Mouse (Mus musculus) limb, embryonic 12.5 days (tissue): ENCODE data around the gene Cyp2j6. TPM values are rescaled to one million over a fixed set of nuclear protein-coding genes. Genes with fewer than 3 reads are reported as not detected.
"Not testable (repeated sequence)": the region's sequence is repeated elsewhere in the genome, so short reads cannot be mapped to it uniquely, and the experiment has no call there.

Source experiments
- ATAC-seq: fragments of 200-750 bp; cut with Nextera tagmentation; 2 replicates; pipeline ENCODE4 v1.8.0; 2017; ENCODE audit warnings: low read depth, moderate TSS enrichment; ENCODE audit not compliant: insufficient number of reproducible peaks, insufficient read depth, low FRiP score, low TSS enrichment
- H3K27ac ChIP-seq: fragments of 300-500 bp; sonication (generic); 2 replicates; pipeline ENCODE4 v1.5.1; 2016; ENCODE audit warnings: mild to moderate bottlenecking, moderate library complexity
- H3K27me3 ChIP-seq: fragments of 300-500 bp; sonication (generic); 2 replicates; pipeline ENCODE4 v1.6.1; 2016; ENCODE audit warnings: mild to moderate bottlenecking, moderate library complexity
- H3K36me3 ChIP-seq: fragments of 300-500 bp; sonication (generic); 2 replicates; pipeline ENCODE4 v1.6.1; 2016; ENCODE audit warnings: mild to moderate bottlenecking, moderate library complexity
- H3K4me1 ChIP-seq: fragments of 300-500 bp; sonication (generic); replicated peaks from 2 replicates; pipeline ENCODE4 v1.6.1; 2016
- H3K4me2 ChIP-seq: fragments of 300-500 bp; sonication (generic); 2 replicates; pipeline ENCODE4 v1.6.1; 2016; ENCODE audit warnings: mild to moderate bottlenecking, moderate library complexity
- H3K4me3 ChIP-seq: fragments of 300-500 bp; sonication (generic); replicated peaks from 2 replicates; pipeline ENCODE4 v1.5.1; 2016; ENCODE audit warnings: mild to moderate bottlenecking
- H3K9ac ChIP-seq: fragments of 300-500 bp; sonication (generic); replicated peaks from 2 replicates; pipeline ENCODE4 v1.6.1; 2016; ENCODE audit warnings: mild to moderate bottlenecking, moderate library complexity
- H3K9me3 ChIP-seq: fragments of 300-500 bp; sonication (generic); 2 replicates; pipeline ENCODE4 v1.6.1; 2016; ENCODE audit warnings: mild to moderate bottlenecking, moderate library complexity
- WGBS: fragments of 180-500 bp; shearing (Covaris S2); methylation state at CpG from one replicate; pipeline ENCODE4 v1.1.7; 2016; 5-methylcytosine and 5-hydroxymethylcytosine counted together
- polyA plus RNA-seq: library from polyadenylated mRNA; unstranded; fragments of >200 nt; fragmentation: Nextera tagmentation; extraction: Ambion mirVana; gene quantifications from 2 replicates; pipeline ENCODE4 v1.2.1, GENCODE M21; 2016

Cyp2j6 gene
- 7.3 and 7.6 TPM in 2 replicates for polyA plus RNA-seq

DNA sequence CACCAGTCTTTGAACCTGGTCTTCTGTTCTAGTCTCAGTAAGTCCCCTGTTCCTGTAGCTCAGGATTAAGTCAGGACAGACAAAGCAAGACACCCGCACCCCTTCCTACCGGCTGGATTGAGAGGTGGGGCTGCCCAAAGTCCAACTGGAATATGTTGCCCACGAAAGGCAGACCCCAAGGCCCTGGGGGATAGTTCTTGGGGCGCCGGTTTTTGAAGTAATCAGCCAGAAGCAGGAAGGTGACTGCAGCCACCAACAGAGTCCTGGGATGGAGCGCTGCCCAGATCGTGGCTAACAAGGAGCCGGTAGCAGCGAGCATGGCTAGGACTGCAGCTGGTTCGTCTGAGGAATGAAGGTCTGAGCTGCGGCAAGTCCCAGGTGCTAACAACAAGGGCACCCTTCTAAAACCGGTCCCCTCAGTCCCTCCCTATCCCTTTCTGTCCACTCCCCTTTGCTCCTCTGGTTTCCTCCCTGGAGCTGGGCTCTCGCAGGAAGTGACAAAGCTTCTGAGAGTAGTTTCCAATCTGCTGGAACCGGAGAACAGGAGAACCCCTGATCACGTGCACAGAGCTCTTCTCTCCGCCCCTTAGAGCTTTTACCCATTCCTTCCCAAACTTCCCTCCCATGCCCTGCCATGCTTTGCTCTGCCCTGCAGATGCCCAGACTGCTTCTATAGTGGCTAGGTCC, at the start of gene Cyp2j6:
Gene Cyp2j6, minus strand, starts transcription at position 529 of the 687 bp plus-strand sequence.
- Histone ChIP-seq H3K4me2 (peak within 1 kb of the TSS; percentile 70), H3K4me1 (peaks cover 3% of the 10 kb centered on the region; the same call in 1 of the 2 replicates), H3K27me3 (no peaks in the 10 kb centered on the region), H3K4me3 (peak within 1 kb of the TSS; percentile 59), H3K9me3 (no peaks in the 10 kb centered on the region), H3K36me3 (no peaks in the 10 kb centered on the region), H3K9ac (peak within 1 kb of the TSS; percentile 68), H3K27ac (peak within 1 kb of the TSS; percentile 75)
- ATAC-seq, result peak; percentile 94
- 2% methylated on average over 16 of the region's 16 CpGs for WGBS

DNA sequence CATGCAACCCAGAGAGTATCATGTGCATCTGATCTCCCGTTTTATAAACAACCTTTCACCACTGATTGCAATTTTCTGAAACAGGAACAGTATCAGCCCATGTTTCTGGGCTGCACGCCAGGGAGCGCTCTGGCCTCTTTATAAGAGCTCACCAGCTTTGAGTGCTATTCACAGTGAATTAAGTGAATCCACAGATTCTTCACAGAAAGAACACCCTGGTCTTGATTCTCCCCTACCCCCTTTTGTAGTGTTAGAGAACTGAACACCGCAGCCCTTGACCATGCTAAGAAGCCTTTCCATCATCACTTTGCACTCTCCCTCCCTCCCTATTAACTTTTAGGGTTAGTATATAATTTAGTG, 38.3 kb upstream of the Cyp2j6 start:
- peak; percentile 76 for ATAC-seq
- H3K9ac ChIP-seq, result no peak overlapping the region
- H3K4me2 ChIP-seq, result peak overlapping the region; percentile 61
- 48% methylated on average over 4 of the region's 4 CpGs for WGBS
- no peaks in the 10 kb centered on the region for H3K36me3 ChIP-seq
- H3K27ac ChIP-seq, result no peak overlapping the region
- peak overlapping the region; percentile 39 for H3K4me3 ChIP-seq
- H3K4me1 ChIP-seq, result peaks cover 4% of the 10 kb centered on the region; the same call in 1 of the 2 replicates
- no peaks in the 10 kb centered on the region for H3K9me3 ChIP-seq
- H3K27me3 ChIP-seq, result no peaks in the 10 kb centered on the region

DNA sequence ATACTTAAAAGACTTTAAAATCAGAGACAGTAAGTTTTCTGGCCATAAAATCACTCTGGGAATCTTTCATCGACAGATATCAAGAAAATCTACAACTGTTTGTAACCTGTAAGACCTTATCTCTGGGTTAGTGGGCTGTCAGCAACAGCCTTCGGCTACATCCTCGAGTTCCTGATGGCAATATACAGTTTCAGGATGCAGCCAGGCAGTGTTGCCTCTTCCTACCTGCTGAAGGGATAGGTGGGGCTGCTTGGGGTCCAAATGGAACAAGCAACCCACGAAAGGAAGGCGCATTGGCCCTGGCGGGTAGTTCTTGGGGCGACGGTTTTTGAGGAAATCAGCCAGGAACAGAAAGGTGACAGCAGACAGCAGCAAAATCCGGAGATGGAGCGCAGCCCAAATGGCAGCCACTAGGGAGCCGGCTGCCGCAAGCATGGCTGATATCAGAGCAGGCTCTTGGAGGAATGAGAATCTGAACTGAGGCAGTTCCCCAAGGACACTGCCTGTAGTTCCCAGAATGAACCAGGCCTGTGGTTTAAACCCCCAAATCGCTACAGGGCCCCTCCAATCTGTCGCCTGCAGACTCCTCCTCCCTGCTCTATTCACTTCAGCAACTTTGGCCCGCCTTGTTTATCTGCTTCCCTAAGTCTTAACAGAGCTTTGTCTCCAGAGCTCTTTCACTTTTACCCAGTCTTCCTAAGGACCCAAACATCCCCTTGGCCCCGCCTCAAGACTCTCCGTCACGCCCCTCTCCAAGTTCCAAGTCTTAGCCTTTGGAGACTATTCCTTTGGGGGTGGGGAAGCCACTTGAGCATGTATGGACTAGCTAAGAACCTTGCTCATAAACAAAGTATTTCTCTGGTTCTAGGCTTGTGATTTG, 37.7 kb upstream of the Cyp2j6 start, which contains the start of gene Cyp2j9:
Gene Cyp2j9, minus strand, starts transcription at position 668 of the 880 bp plus-strand sequence.
- ATAC-seq, result peak; percentile 73; the same call in 1 of the 2 replicates
- Histone ChIP-seq H3K4me3 (peak within 1 kb of the TSS; percentile 39), H3K4me2 (peak within 1 kb of the TSS; percentile 61), H3K27me3 (no peaks in the 10 kb centered on the region), H3K36me3 (no peaks in the 10 kb centered on the region), H3K27ac (no peak within 1 kb of the TSS), H3K9ac (peak within 1 kb of the TSS; percentile 40), H3K9me3 (no peaks in the 10 kb centered on the region), H3K4me1 (peaks cover 4% of the 10 kb centered on the region; the same call in 1 of the 2 replicates)
- 8% methylated on average over 18 of the region's 18 CpGs for WGBS

DNA sequence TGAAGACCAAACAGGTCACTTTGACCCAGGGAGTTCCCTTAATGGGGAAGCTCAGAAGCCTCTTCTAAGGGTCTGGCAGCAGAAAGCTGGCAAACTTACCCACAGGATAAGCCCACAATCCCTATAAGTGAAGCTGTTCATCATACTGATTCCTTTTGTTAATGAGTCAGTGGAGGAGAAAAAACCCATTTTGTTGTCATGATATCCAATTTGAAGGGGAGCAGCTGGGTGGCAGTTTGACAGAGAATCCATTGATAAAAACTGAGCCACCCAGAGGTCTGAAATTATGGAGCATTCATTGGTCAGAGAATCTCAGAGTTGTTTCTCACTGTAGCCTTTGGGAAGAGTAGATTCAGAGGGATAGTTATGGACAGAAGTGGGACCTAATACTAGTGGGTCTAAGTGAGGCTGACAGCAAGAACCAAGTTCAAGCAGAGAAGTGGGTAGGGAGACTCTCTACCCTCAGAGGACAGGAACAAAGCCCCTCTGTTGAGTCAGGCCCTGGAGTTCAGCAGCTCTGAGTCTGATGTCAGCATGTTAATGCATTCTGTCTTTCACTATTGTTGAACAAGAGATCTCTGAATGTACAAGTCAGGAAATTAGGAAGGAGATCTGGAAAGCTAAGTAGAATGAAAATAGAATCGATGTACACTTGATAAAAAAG, 28.1 kb upstream of the Cyp2j6 start:
- Histone ChIP-seq H3K36me3 (no peaks in the 10 kb centered on the region), H3K4me2 (no peak overlapping the region), H3K9ac (no peak overlapping the region), H3K27ac (no peak overlapping the region), H3K9me3 (no peaks in the 10 kb centered on the region), H3K4me1 (no peaks in the 10 kb centered on the region), H3K27me3 (no peaks in the 10 kb centered on the region), H3K4me3 (no peak overlapping the region)
- WGBS, result 90% methylated on average over 1 of the region's 1 CpGs
- ATAC-seq, result no peak

DNA sequence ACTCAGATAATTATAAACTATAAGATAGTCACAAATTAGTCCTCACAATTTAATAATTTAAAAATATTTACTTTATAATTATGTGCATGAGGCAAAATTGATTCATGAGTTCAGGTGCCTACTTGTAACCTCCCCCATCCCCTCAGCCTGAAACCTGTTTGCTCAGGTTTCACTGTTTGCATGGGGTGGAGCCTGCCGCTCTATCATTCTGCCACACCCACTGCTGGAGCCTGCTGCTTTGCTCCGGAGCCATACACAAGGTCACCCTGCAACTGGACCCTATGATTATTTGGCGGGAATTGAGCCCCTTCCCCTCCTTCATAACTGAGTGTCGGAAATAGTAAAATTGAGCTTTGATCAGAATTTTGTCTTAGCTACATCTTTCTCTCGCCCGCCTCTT, 26.9 kb upstream of the Cyp2j6 start:
- not testable (repeated sequence) for H3K27ac ChIP-seq, H3K9me3 ChIP-seq, H3K27me3 ChIP-seq, ATAC-seq, H3K4me2 ChIP-seq, H3K4me3 ChIP-seq, H3K9ac ChIP-seq, H3K4me1 ChIP-seq, H3K36me3 ChIP-seq
- 49% methylated on average over 6 of the region's 6 CpGs for WGBS

DNA sequence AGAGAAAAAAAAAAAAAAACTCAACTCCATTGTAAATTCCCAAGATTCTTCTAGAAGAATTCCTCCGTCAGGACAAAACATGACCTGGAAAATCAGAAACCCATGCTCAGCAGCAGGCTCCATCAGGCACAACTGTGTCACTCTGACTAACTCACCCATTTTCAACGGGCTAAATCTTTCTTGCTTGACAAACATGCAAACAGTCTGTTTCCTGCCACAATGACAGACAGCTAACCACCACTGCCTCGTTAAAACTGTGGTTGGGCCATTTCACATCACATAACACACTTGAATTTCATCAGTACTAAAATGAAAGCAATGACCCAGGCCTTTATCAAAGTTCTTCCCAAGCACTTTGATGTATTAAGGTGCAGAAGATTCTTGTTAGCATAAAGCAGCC, 16.0 kb upstream of the Cyp2j6 start:
- no peaks in the 10 kb centered on the region for H3K27me3 ChIP-seq
- no peak overlapping the region for H3K4me3 ChIP-seq
- H3K4me1 ChIP-seq, result no peaks in the 10 kb centered on the region
- no peak for ATAC-seq
- WGBS, result 59% methylated on average over 3 of the region's 3 CpGs
- no peaks in the 10 kb centered on the region for H3K9me3 ChIP-seq
- no peak overlapping the region for H3K4me2 ChIP-seq
- no peaks in the 10 kb centered on the region for H3K36me3 ChIP-seq
- H3K27ac ChIP-seq, result no peak overlapping the region
- H3K9ac ChIP-seq, result no peak overlapping the region

DNA sequence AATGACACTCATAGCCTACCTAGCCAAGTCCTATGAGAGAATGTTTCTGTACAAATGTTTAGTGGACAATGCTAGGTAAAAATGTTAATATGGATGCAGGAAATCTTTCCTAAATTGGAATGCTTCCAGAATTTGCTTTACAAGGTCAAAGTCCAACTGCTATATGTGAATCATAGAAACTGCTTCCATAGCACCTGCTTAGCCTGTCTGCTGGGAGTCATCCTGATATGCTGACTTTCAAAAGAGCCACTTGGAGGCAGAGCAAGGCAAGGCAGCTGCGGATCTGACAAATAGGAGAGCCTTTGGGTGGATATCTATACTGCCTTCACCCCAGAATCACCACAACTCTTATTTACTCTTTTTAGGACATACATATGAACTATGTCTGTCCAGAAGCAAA, 14.5 kb upstream of the Cyp2j6 start:
- Histone ChIP-seq H3K4me2 (no peak overlapping the region), H3K9me3 (no peaks in the 10 kb centered on the region), H3K27ac (no peak overlapping the region), H3K9ac (no peak overlapping the region), H3K4me1 (no peaks in the 10 kb centered on the region), H3K27me3 (no peaks in the 10 kb centered on the region), H3K4me3 (no peak overlapping the region), H3K36me3 (no peaks in the 10 kb centered on the region)
- 82% methylated on average over 1 of the region's 1 CpGs for WGBS
- ATAC-seq, result no peak

DNA sequence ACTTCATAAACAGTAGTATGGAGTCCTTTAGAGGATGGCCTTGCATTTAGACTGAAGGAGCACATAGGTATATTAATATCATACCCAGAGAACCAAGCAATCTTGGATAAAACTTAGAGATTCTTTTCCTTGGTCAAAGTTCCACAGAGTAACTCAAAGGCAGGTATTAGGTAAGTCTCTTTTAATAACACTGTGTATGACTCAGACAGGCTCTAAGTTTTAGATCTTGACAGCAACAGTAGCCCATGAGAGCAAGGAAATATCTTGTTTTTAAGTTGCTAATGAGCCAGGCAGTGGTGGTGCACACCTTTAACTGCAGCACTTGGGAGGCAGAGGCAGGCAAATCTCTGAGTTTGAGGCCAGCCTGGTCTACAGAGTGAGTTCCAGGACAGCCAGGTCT, 12.3 kb upstream of the Cyp2j6 start:
- no peak overlapping the region for H3K4me2 ChIP-seq
- no peak for ATAC-seq

DNA sequence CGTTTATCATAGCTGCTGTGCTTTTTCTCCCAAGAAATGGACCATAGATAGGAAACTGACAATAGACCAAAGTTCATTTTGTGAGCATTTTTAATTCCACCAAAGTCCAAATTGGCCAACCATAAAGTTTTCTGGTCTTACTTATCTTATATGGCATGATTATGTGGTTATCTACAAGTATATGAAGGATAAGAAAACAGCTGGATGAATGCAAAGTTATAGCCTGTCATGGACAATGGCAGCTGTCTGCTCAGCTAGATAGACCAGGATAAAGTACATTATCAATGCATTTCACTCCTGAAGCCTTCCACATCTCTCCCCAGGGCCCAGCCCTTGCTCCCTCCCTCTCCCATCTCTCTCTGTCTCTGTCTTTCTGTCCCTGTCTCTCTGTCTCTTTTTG, 7.0 kb upstream of the Cyp2j6 start:
- no peak overlapping the region for H3K4me3 ChIP-seq
- H3K4me2 ChIP-seq, result no peak overlapping the region
- H3K27me3 ChIP-seq, result no peaks in the 10 kb centered on the region
- WGBS, result 90% methylated on average over 1 of the region's 1 CpGs
- no peak overlapping the region for H3K27ac ChIP-seq
- ATAC-seq, result no peak
- no peaks in the 10 kb centered on the region for H3K4me1 ChIP-seq
- H3K36me3 ChIP-seq, result no peaks in the 10 kb centered on the region
- H3K9me3 ChIP-seq, result no peaks in the 10 kb centered on the region
- H3K9ac ChIP-seq, result no peak overlapping the region

More for the DNA sequence above, 12.3 kb upstream of the Cyp2j6 start:
- no peaks in the 10 kb centered on the region for H3K4me1 ChIP-seq
- no peak overlapping the region for H3K4me3 ChIP-seq
- no peak overlapping the region for H3K27ac ChIP-seq
- H3K9me3 ChIP-seq, result no peaks in the 10 kb centered on the region
- H3K9ac ChIP-seq, result no peak overlapping the region
- H3K27me3 ChIP-seq, result no peaks in the 10 kb centered on the region
- no peaks in the 10 kb centered on the region for H3K36me3 ChIP-seq

DNA sequence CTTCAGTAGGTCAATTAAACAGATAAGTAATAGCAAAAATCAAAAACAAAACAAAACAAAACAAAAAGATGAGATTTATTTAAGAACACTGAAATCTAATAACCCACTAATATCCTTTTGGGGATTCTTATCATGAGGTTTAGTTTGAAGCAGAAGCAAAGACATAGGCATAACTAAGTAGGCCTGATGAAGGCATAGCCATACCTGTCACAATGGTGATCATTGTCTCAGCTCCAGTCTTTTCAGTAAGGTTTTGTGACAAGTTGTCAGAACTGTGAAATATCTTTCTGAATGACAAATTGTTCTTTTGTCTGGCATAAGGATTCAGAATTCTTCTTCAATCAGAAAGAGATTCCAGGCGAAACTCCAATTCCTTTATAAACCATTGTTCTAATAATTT, 6.3 kb upstream of the Cyp2j6 start:
- H3K27me3 ChIP-seq, result no peaks in the 10 kb centered on the region
- H3K4me1 ChIP-seq, result no peaks in the 10 kb centered on the region
- H3K4me3 ChIP-seq, result no peak overlapping the region
- WGBS, result 95% methylated on average over 1 of the region's 1 CpGs
- no peaks in the 10 kb centered on the region for H3K9me3 ChIP-seq
- H3K9ac ChIP-seq, result no peak overlapping the region
- no peak for ATAC-seq
- H3K27ac ChIP-seq, result no peak overlapping the region
- no peaks in the 10 kb centered on the region for H3K36me3 ChIP-seq
- no peak overlapping the region for H3K4me2 ChIP-seq

DNA sequence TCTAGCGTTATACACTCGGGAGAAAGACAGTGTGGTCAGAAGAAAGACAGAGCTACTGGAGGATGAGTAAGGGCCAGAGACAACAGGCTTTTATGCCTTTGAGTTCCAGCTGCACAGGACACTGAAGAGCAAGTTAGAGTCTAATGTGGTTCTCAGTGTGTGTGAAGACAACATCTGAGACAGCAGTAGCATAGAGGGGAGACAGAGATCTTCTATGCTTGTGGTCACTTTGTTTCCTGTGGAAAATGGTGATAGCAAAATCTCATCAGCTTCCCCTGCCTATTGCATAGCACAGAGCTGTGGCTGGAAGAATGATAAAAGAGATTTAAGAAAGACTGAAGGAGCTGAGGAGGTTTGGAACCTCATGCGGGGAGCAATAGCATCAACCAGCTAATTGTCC, 1.8 kb downstream of the Cyp2j6 start:
- no peak overlapping the region for H3K4me2 ChIP-seq
- H3K4me1 ChIP-seq, result peaks cover 3% of the 10 kb centered on the region; the same call in 1 of the 2 replicates
- WGBS, result 92% methylated on average over 3 of the region's 3 CpGs
- H3K36me3 ChIP-seq, result no peaks in the 10 kb centered on the region
- no peaks in the 10 kb centered on the region for H3K9me3 ChIP-seq
- no peak overlapping the region for H3K4me3 ChIP-seq
- no peak overlapping the region for H3K27ac ChIP-seq
- no peak overlapping the region for H3K9ac ChIP-seq
- no peaks in the 10 kb centered on the region for H3K27me3 ChIP-seq
- ATAC-seq, result no peak
